Mouse (Mus musculus): ENCODE results near the gene Ccr6. TPM values are rescaled to one million over a fixed set of nuclear protein-coding genes. Genes with fewer than 3 reads are reported as not detected.

Ccr6 gene
- polyA plus RNA-seq, 1 experiment from 2014 or later: not detected

- 88% methylated on average over 9 of the region's 9 CpGs for WGBS
- DNase-seq (ENCODE audit: low spot score): no peak
These were observed 60.5 kb downstream of the Ccr6 start for GRCm38 (mm10) chr17:8296313-8296844.

GRCm38 (mm10) chr17:8297746-8298145 lies 61.9 kb downstream of the Ccr6 start:
- H3K4me3 ChIP-seq: no peak overlapping the region
- no peak for DNase-seq (ENCODE audit: low spot score)
- no peaks in the 10 kb centered on the region for H3K27me3 ChIP-seq (ENCODE audit: low read depth, poor library complexity, severe bottlenecking)
- H3K9me3 ChIP-seq (replicated peaks): no peaks in the 10 kb centered on the region
- WGBS: 84% methylated on average over 5 of the region's 5 CpGs
- H3K4me1 ChIP-seq: no peaks in the 10 kb centered on the region
- no peaks in the 10 kb centered on the region; the same call in 1 of the 2 replicates for H3K36me3 ChIP-seq
- H3K27ac ChIP-seq (replicated peaks): no peak overlapping the region

More at GRCm38 (mm10) chr17:8296313-8296844, 60.5 kb downstream of the Ccr6 start:
- no peak overlapping the region for H3K4me3 ChIP-seq
- no peak overlapping the region for H3K27ac ChIP-seq (replicated peaks)
- H3K4me1 ChIP-seq: no peaks in the 10 kb centered on the region
- H3K36me3 ChIP-seq: no peaks in the 10 kb centered on the region; the same call in 1 of the 2 replicates
- H3K9me3 ChIP-seq (replicated peaks): no peaks in the 10 kb centered on the region
- H3K27me3 ChIP-seq (ENCODE audit: low read depth, poor library complexity, severe bottlenecking): no peaks in the 10 kb centered on the region

- H3K9me3 ChIP-seq (replicated peaks): no peaks in the 10 kb centered on the region
- H3K27ac ChIP-seq (replicated peaks): no peak overlapping the region
- H3K36me3 ChIP-seq: no peaks in the 10 kb centered on the region; the same call in 1 of the 2 replicates
- no peak for DNase-seq (ENCODE audit: low spot score)
- no peak overlapping the region for H3K4me3 ChIP-seq
- no peaks in the 10 kb centered on the region for H3K27me3 ChIP-seq (ENCODE audit: low read depth, poor library complexity, severe bottlenecking)
- 86% methylated on average over 2 of the region's 2 CpGs for WGBS
- H3K4me1 ChIP-seq: no peaks in the 10 kb centered on the region
These were observed 62.4 kb downstream of the Ccr6 start for GRCm38 (mm10) chr17:8298281-8298680.

- DNase-seq (ENCODE audit: low spot score): no peak
- Histone ChIP-seq H3K9me3 (replicated peaks) (no peaks in the 10 kb centered on the region), H3K36me3 (no peaks in the 10 kb centered on the region; the same call in 1 of the 2 replicates), H3K4me3 (no peak overlapping the region), H3K27me3 (ENCODE audit: low read depth, poor library complexity, severe bottlenecking) (no peaks in the 10 kb centered on the region; the same call in 1 of the 2 replicates), H3K4me1 (no peaks in the 10 kb centered on the region), H3K27ac (replicated peaks) (no peak overlapping the region)
These were observed 63.7 kb downstream of the Ccr6 start for GRCm38 (mm10) chr17:8299524-8299923.

GRCm38 (mm10) chr17:8301515-8301914 lies 65.7 kb downstream of the Ccr6 start:
- Histone ChIP-seq H3K27me3 (ENCODE audit: low read depth, poor library complexity, severe bottlenecking) (no peaks in the 10 kb centered on the region; the same call in 1 of the 2 replicates), H3K27ac (replicated peaks) (no peak overlapping the region), H3K4me3 (no peak overlapping the region), H3K9me3 (replicated peaks) (no peaks in the 10 kb centered on the region), H3K4me1 (no peaks in the 10 kb centered on the region), H3K36me3 (no peaks in the 10 kb centered on the region; the same call in 1 of the 2 replicates)
- WGBS: 81% methylated on average over 4 of the region's 4 CpGs
- DNase-seq (ENCODE audit: low spot score): no peak

- no peaks in the 10 kb centered on the region for H3K9me3 ChIP-seq (replicated peaks)
- no peak overlapping the region for H3K4me3 ChIP-seq
- H3K27ac ChIP-seq (replicated peaks): no peak overlapping the region
- no peaks in the 10 kb centered on the region; the same call in 1 of the 2 replicates for H3K36me3 ChIP-seq
- DNase-seq (ENCODE audit: low spot score): no peak
- 75% methylated on average over 7 of the region's 7 CpGs for WGBS
- no peaks in the 10 kb centered on the region for H3K4me1 ChIP-seq
- no peaks in the 10 kb centered on the region; the same call in 1 of the 2 replicates for H3K27me3 ChIP-seq (ENCODE audit: low read depth, poor library complexity, severe bottlenecking)
These were observed 67.1 kb downstream of the Ccr6 start for GRCm38 (mm10) chr17:8302772-8303438.

GRCm38 (mm10) chr17:8303671-8304070 lies 67.8 kb downstream of the Ccr6 start:
- DNase-seq (ENCODE audit: low spot score): no peak
- WGBS: 72% methylated on average over 5 of the region's 5 CpGs
- Histone ChIP-seq H3K4me3 (no peak overlapping the region), H3K27ac (replicated peaks) (no peak overlapping the region), H3K4me1 (no peaks in the 10 kb centered on the region), H3K27me3 (ENCODE audit: low read depth, poor library complexity, severe bottlenecking) (no peaks in the 10 kb centered on the region; the same call in 1 of the 2 replicates), H3K9me3 (replicated peaks) (no peaks in the 10 kb centered on the region), H3K36me3 (no peaks in the 10 kb centered on the region; the same call in 1 of the 2 replicates)

GRCm38 (mm10) chr17:8305801-8306200 lies 70.0 kb downstream of the Ccr6 start:
- Histone ChIP-seq H3K27ac (replicated peaks) (no peak overlapping the region), H3K36me3 (no peaks in the 10 kb centered on the region), H3K4me1 (peaks cover 7% of the 10 kb centered on the region; the same call in 1 of the 2 replicates), H3K27me3 (ENCODE audit: low read depth, poor library complexity, severe bottlenecking) (no peaks in the 10 kb centered on the region; the same call in 1 of the 2 replicates), H3K4me3 (no peak overlapping the region), H3K9me3 (replicated peaks) (no peaks in the 10 kb centered on the region)
- WGBS: 27% methylated on average over 3 of the region's 3 CpGs
- DNase-seq (ENCODE audit: low spot score): no peak

Other genes with a start within 250 kb of the Ccr6 start
- gene Gm49673, start 88.3 kb upstream of the Ccr6 start, polyA plus RNA-seq (2016; fragmentation: Nextera tagmentation; extraction: Ambion mirVana): 0.21 and 0.27 TPM in 2 replicates
- 16.2 and 16.4 TPM in 2 replicates for gene Rnaset2a, start 87.9 kb upstream of the Ccr6 start, polyA plus RNA-seq (2016; fragmentation: Nextera tagmentation; extraction: Ambion mirVana)
- gene Fgfr1op, start 70.5 kb upstream of the Ccr6 start, polyA plus RNA-seq (2016; fragmentation: Nextera tagmentation; extraction: Ambion mirVana): 55.9 and 58.2 TPM in 2 replicates
- gene Mpc1, start 46.9 kb downstream of the Ccr6 start, polyA plus RNA-seq (2016; fragmentation: Nextera tagmentation; extraction: Ambion mirVana): 77.0 and 90.5 TPM in 2 replicates
- gene Sft2d1, start 75.1 kb downstream of the Ccr6 start, polyA plus RNA-seq (2016; fragmentation: Nextera tagmentation; extraction: Ambion mirVana): 67.1 and 81.1 TPM in 2 replicates
- 0.73 and 0.86 TPM in 2 replicates for gene Prr18, start 101.4 kb downstream of the Ccr6 start, polyA plus RNA-seq (2016; fragmentation: Nextera tagmentation; extraction: Ambion mirVana)
- 0.43 and 0.46 TPM in 2 replicates for gene T2, start 119.9 kb downstream of the Ccr6 start, polyA plus RNA-seq (2016; fragmentation: Nextera tagmentation; extraction: Ambion mirVana)
- 0.58 and 1.0 TPM in 2 replicates for gene T, start 198.4 kb downstream of the Ccr6 start, polyA plus RNA-seq (2016; fragmentation: Nextera tagmentation; extraction: Ambion mirVana)